Mouse (Mus musculus): ENCODE measurements at regions not wholly inside any gene's neighbourhood (a gene's known extent, or its start where the extent isn't known, plus 50 kb on each side); places are given as distances from the start of the nearest gene placed in this dataset.

GRCm38 (mm10) chr16:86524135-86524534, 622.5 kb upstream of the Adamts5 start:
- no peak for DNase-seq (ENCODE audit: low spot score)

DNA sequence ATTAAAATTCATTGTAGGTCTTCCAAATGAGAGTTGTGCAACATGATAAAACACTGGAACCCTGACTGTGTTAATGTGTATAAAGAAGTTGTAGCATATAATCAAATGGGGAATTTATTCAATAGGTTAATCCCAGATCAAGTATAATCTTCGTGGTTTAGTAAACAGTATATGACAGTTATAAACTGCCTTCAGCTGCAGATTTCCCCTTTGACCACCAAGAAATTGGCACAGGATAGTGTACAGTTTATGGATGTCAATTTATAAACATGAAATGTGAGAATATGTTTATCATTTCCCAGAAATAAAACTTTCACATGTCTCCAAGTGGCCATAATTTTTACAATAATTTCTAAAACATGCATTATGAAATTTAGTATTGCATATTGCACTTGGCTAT, 615.3 kb upstream of the Adamts5 start:
- DNase-seq (ENCODE audit: low spot score), result peak; percentile 67

- peak; percentile 38 for DNase-seq (ENCODE audit: low spot score)
Measured at GRCm38 (mm10) chr16:86516144-86516543, 614.5 kb upstream of the Adamts5 start.

DNA sequence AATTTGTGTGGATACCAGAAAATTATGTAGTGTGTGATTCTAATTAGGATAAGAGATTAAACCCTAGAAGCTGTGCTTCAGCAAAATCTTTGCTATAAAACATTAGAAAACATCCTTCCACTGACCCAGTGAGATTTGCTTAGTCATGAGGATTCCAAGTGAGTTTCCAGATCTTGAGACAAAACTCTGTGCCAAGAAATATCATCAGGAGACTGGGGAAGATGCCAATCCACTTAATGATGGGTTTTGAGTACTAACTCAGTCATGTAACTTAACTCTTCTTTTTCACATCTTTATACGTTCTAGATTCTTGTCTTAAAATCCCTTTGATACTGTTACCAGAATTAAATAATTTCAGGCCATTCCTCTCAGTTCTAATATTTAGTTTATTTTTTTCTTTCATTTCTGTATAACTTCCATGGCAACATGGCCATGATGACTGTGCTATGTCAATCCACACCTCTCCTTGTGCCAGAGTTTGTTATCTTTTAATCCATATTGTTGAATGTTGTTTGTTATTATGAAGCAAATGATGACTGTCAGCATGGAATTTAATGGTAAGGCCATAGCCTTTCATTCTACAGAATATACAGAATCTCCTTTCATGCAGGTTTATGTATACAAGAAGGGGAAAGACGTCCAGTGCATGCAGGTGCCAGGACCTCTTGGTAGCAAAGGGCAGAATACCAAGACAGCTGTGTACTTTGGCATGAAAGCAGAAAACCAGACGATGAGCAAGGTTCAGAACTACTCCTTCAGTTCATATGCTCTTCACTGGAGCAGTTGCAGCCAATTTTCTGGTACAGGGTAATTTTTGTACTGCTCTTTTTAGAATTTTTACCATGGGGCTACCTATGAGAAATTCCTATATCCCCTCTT, 599.7 kb upstream of the Adamts5 start:
- peak; percentile 92 for DNase-seq (ENCODE audit: low spot score)

DNA sequence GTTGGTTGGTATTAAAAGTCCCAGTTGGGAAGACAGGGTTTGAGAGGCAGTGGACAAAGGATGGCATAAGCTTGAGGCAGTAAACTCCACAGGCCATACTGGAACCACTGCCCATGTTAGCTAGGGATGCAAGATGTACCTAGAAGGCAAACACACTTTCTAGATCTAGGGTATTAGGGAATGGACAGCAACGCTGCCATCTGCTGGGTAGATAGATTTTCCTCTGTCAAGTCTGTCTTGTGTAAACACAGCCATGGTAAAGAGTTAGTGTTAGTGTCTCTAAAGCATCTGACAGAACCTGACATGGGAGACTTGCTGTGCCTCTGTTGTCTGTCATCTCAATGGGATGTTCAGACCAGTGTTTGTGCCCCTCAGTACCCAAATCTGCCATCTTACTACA, 573.5 kb upstream of the Adamts5 start:
- peak; percentile 53 for DNase-seq (ENCODE audit: low spot score)

DNA sequence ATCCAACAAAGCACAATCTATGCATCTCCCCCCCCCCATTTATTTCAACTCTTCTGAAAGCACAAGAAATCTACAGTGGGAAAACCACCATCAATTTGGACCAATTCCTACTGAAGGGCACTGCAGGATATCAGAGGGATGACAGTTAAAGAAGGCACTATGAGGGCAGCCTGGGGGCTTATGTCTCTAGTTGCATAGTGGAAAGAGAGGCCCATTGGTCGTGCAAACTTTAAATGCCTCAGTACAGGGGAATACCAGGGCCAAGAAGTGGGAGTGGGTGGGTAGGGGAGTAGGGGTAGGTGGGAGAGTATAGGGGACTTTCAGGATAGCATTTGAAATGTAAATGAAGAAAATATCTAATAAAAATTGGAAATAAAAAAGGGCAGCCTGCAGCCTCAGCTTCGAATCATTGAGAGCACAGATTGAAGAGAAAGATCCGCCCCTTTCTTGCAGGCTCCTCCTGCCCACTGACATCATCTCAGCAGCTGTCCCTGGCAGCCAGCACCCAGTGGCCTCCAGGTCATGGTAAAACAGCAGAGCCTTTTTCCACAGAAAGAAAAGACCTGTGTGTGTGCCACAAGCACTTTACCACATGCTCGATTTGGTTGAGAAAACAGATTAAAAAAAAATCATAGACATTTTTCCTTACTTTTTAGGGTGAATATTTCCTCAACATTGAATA, 571.6 kb upstream of the Adamts5 start:
- peak; percentile 68 for DNase-seq (ENCODE audit: low spot score)

DNA sequence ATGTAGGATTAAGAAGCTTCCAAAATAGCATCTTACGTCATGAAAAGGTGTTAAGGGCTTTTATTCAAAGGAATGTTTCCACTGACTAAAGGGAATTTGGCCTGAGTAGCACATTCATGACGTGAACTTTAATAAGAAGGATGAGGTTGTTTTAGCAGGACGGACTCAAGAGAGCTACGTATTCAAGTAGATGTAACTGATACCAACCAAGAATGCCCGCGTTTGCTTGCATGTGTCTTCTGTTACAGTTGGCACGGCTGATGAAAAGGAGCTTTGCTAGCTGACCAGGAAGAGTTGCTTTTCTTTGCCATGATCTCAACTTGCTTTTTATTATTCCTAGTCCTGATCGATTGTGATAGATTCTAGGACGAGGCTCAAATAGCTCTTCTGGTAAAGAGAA, 559.4 kb upstream of the Adamts5 start:
- peak; percentile 21 for DNase-seq (ENCODE audit: low spot score)

- no peak for DNase-seq (ENCODE audit: low spot score)
Measured at GRCm38 (mm10) chr16:86456649-86457048, 555.0 kb upstream of the Adamts5 start.

- no peak for DNase-seq (ENCODE audit: low spot score)
Measured at GRCm38 (mm10) chr16:86454810-86455209, 553.2 kb upstream of the Adamts5 start.

- DNase-seq (ENCODE audit: low spot score), result no peak
Measured at GRCm38 (mm10) chr16:86454031-86454430, 552.4 kb upstream of the Adamts5 start.

- DNase-seq (ENCODE audit: low spot score), result no peak
Measured at GRCm38 (mm10) chr16:86448478-86449160, 547.0 kb upstream of the Adamts5 start.

DNA sequence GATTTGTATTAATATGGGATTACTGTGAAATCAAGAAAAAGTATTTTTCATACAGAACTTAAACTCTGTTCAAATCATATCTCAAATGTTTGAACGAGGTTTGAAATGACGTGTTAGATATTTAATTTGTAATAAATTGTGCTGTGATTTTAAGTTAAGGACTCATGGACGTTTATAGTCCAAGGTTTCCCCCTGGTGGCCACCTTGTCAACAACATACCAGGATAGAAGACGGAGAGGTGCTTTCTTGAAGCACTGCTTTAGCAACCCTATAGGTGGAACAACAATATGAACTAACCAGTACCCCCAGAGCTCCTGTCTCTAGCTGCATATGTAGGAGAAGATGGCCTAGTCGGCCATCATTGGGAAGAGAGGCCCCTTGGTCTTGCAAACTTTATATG, 517.8 kb upstream of the Adamts5 start:
- DNase-seq (ENCODE audit: low spot score), result peak; percentile 90

- no peak for DNase-seq (ENCODE audit: low spot score)
Measured at GRCm38 (mm10) chr16:86404309-86404708, 502.7 kb upstream of the Adamts5 start.

DNA sequence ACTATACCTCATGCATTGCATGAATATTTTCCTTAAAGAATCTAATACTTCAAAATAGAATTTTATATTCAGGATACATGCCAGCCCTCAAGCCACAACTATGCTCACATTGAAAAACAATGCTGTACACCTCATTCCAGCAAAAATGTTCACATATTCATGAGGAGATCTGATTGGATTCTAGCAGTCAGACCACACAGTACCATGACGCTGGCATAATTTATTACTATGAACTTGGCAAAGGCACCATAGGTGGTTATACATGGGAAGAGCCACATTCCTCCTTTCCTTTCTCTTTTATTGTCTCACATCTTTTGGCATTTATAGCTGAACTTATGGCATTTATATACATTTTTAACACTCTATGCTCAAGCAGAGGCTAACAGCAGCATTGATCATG, 499.8 kb upstream of the Adamts5 start:
- no peak for DNase-seq (ENCODE audit: low spot score)

DNA sequence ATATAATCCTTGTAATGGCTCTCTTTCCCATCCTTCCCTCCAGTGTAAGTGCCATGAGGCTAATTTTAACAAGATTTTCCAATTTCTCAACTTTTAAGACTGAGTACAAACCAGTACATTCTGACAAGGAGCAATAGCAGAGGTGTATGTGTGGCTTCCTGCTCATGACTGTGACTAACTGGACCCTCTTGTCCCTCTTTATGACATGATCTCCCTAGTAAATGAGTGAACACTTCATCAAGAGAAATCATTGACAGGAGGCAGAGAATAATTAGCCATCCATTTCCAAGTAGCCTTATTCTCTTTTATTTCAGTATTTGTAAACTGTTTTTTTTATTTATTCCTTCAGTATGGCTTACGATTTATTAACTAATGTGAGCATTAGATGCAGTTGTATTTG, 497.7 kb upstream of the Adamts5 start:
- DNase-seq (ENCODE audit: low spot score), result no peak

DNA sequence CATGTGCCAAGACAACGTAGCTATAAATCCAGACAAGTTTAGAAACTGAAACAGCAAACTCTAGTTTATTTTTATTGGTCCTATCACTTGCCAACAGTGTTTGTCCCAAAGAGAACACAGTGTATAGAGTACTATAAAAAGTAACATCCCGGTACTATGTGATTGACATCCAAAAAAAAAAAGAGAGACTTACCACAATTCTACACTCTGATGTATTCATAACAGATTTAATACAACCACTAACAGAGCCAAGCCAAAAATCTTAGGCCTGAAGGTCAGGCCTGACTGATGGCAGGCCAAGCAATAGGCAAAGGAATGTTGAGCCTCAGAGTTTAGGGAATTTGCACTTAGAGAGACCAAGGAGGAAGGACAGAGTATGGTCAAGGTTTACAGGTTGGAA, 495.9 kb upstream of the Adamts5 start:
- no peak for DNase-seq (ENCODE audit: low spot score)

DNA sequence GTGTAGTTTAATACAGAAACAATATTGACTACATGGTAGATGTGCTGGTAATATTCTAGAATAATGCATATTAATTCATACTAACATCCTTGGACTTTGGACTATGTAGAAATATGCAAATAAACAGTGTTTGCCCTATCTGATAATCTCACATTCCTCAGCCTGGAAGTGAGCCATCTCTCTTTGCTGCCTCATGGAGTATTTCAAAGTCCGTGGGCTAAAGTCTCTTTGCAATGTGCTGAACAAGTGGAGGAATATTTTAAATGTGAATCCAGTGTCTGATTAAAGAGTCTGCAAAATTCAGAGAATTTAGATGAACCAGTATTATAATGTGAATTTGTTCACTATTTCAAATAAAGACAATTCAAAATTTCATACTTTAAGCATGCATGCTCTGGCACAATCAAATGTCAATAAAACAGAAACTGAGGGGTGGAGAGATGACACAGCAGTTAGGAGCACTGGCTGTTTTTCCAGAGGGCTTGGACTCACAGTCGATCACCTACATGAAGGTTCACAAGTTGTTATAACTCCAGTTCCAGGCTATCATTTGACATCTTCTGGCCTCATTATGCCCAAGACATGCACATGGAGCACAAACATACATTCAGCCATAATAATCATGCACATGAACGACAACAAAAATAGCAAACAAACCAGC, 487.6 kb upstream of the Adamts5 start:
- peak; percentile 20 for DNase-seq (ENCODE audit: low spot score)

DNA sequence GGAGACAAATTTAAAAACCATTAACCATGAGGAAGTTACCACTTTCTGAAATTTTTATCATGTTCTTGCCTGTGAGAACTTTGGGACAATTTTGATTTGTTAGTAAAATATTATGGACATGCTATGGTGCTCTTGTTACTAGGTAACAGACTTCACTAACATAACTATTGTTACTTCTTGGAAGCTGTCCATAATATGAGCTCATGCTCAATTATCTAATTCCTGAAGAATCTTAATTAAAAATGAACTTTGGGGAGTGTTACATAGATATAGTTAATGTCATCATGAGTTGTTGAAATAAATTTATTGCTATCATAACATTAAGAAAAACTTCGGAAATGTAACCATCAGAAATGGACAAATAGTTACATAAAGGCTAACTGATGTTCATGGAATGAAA, 486.5 kb upstream of the Adamts5 start:
- DNase-seq (ENCODE audit: low spot score), result no peak

GRCm38 (mm10) chr16:86377991-86378390, 476.4 kb upstream of the Adamts5 start:
- no peak for DNase-seq (ENCODE audit: low spot score)

DNA sequence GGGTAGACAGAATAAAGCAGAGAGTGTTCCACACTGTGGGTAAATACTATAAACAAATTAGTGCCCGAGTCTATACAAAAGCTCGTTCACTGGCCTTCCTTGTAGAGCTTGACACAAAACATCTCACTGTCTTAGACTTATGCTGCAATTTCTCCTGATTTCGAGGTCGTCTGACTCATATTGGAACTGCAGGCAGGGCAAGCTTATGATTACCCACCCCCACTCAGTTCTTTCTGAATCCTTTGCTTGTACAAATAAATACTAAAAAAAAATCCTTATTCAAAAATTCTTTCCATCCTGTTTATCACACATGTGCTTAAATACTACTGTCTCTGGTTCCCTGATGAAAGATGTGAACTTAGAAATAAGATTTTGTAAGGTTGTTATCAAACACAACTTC, 470.0 kb upstream of the Adamts5 start:
- DNase-seq (ENCODE audit: low spot score), result no peak

- no peak for DNase-seq (ENCODE audit: low spot score)
Measured at GRCm38 (mm10) chr16:86368449-86368848, 466.8 kb upstream of the Adamts5 start.

- DNase-seq (ENCODE audit: low spot score), result no peak
Measured at GRCm38 (mm10) chr16:86366197-86366596, 464.6 kb upstream of the Adamts5 start.

All from adipocyte (in vitro differentiated cells).